ENCODE assay signal across 19 mouse cellular contexts in genomic region chr14:11719259-11719658, GRCm38 (mm10).
"Had no signal": no experiment of that assay in that cellular context is flagged by ENCODE, and none has a peak within 500 bp of the region (broad histone marks: within the 10 kb centered on the region; RNA-seq: fewer than 3 reads in every experiment).

No protein-coding gene starts in this region.

- H3K4me3 ChIP-seq: liver, embryonic 13.5 days; liver, embryonic 15.5 days; lung, embryonic 15.5 days; megakaryocyte, embryonic 14.5 days; midbrain, embryonic 13.5 days; neural tube, embryonic 12.5 days; stomach, embryonic 15.5 days had no signal

- H3K9ac ChIP-seq: liver, embryonic 13.5 days; liver, embryonic 15.5 days; liver, postnatal 0 days; lung, embryonic 15.5 days; midbrain, embryonic 13.5 days; neural tube, embryonic 12.5 days; stomach, embryonic 15.5 days had no signal

- H3K9me3 ChIP-seq: liver, embryonic 13.5 days; liver, embryonic 15.5 days; lung, embryonic 15.5 days; midbrain, embryonic 13.5 days; neural tube, embryonic 12.5 days; stomach, embryonic 15.5 days had no signal

- H3K27ac ChIP-seq: liver, embryonic 13.5 days; liver, embryonic 15.5 days; lung, embryonic 15.5 days; macrophage; midbrain, embryonic 13.5 days; neural tube, embryonic 12.5 days; stomach, embryonic 15.5 days; stomach, postnatal 0 days had no signal

- ATAC-seq: liver, postnatal 0 days; lung, postnatal 0 days; midbrain, embryonic 13.5 days had no signal

- DNase-seq: liver, embryonic 13.5 days; liver, postnatal 0 days; lung, adult 2 months; lung, postnatal 14 days; lung, postnatal 36 days; right cerebral cortex, postnatal 14 days; thymus, adult 2 months; thymus, postnatal 25 days; thymus, postnatal 4 days had no signal

- H3K27me3 ChIP-seq: liver, embryonic 13.5 days; liver, embryonic 15.5 days; lung, embryonic 15.5 days; megakaryocyte, embryonic 14.5 days; midbrain, embryonic 13.5 days; neural tube, embryonic 12.5 days; stomach, embryonic 15.5 days had no signal

- H3K36me3 ChIP-seq: liver, embryonic 13.5 days; liver, embryonic 15.5 days; lung, embryonic 15.5 days; midbrain, embryonic 13.5 days; neural tube, embryonic 12.5 days; stomach, embryonic 15.5 days had no signal

- H3K4me1 ChIP-seq: liver, embryonic 13.5 days; liver, embryonic 15.5 days; lung, embryonic 15.5 days; megakaryocyte, embryonic 14.5 days; neural tube, embryonic 12.5 days; stomach, embryonic 15.5 days had no signal

- H3K4me2 ChIP-seq: liver, embryonic 11.5 days; liver, embryonic 13.5 days; liver, embryonic 15.5 days; lung, embryonic 15.5 days; midbrain, embryonic 13.5 days; neural tube, embryonic 12.5 days; stomach, embryonic 15.5 days had no signal
